Mouse (Mus musculus) hindbrain, embryonic 13.5 days (tissue): Measurements from ENCODE around the gene Wdr27. TPM values are rescaled to one million over a fixed set of nuclear protein-coding genes. Genes with fewer than 3 reads are reported as not detected.

Source experiments
- ATAC-seq: fragments of 200-750 bp; cut with Nextera tagmentation; 2 replicates; pipeline ENCODE4 v1.8.0; 2017; ENCODE audit warnings: moderate TSS enrichment; ENCODE audit not compliant: low FRiP score
- H3K27ac ChIP-seq: fragments of 300-500 bp; sonication (generic); 2 replicates; pipeline ENCODE4 v1.5.1; 2015; ENCODE audit warnings: inconsistent platforms, mild to moderate bottlenecking, moderate library complexity
- H3K27me3 ChIP-seq: fragments of 300-500 bp; sonication (generic); 2 replicates; pipeline ENCODE4 v1.6.1; 2015; ENCODE audit warnings: mild to moderate bottlenecking, inconsistent platforms
- H3K36me3 ChIP-seq: fragments of 300-500 bp; sonication (generic); 2 replicates; pipeline ENCODE4 v1.6.1; 2015; ENCODE audit warnings: mild to moderate bottlenecking, inconsistent platforms
- H3K4me1 ChIP-seq: fragments of 300-500 bp; sonication (generic); replicated peaks from 2 replicates; pipeline ENCODE4 v1.6.1; 2015; ENCODE audit warnings: inconsistent platforms
- H3K4me2 ChIP-seq: fragments of 300-500 bp; sonication (generic); 2 replicates; pipeline ENCODE4 v1.6.1; 2015; ENCODE audit warnings: inconsistent platforms, mild to moderate bottlenecking, moderate library complexity
- H3K4me3 ChIP-seq: fragments of 300-500 bp; sonication (generic); 2 replicates; pipeline ENCODE4 v1.5.1; 2015; ENCODE audit warnings: mild to moderate bottlenecking, inconsistent platforms
- H3K9ac ChIP-seq: fragments of 300-500 bp; sonication (generic); 2 replicates; pipeline ENCODE4 v1.6.1; 2015; ENCODE audit warnings: mild to moderate bottlenecking, inconsistent platforms
- H3K9me3 ChIP-seq: fragments of 300-500 bp; sonication (generic); 2 replicates; pipeline ENCODE4 v1.6.1; 2016; ENCODE audit warnings: inconsistent platforms
- WGBS: fragments of 180-500 bp; shearing (Covaris S2); methylation state at CpG from one replicate; pipeline ENCODE4 v1.1.7; 2015; 5-methylcytosine and 5-hydroxymethylcytosine counted together
- polyA plus RNA-seq: library from polyadenylated mRNA; unstranded; fragments of >200 nt; fragmentation: Nextera tagmentation; extraction: Ambion mirVana; gene quantifications from 2 replicates; pipeline ENCODE4 v1.2.1, GENCODE M21; 2015

The Wdr27 gene
- polyA plus RNA-seq, 1 experiment from 2014 or later: 12.1 TPM

DNA sequence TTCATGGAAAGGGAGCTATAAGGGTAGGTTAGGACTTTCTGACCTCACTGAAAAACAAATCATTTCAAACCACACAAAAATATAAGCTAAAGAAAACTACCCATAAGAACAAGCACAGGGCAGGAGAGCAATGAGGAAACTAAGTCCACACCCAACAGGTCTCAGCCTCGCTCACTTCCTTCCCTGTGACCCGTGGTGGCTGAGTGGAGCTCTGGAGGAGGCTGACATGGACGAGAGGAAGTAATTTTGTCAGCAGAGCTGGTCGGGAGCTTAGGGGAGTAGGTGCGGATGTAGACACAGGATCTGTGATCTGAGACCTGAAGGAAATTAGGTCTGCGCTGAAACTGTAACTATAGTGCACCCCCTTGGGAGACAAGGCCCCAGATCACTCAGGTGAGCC lies 21.4 kb downstream of the Wdr27 start:
- no peaks in the 10 kb centered on the region for H3K4me1 ChIP-seq
- WGBS: 77% methylated on average over 6 of the region's 6 CpGs
- no peak for ATAC-seq
- no peak overlapping the region for H3K9ac ChIP-seq
- no peaks in the 10 kb centered on the region for H3K36me3 ChIP-seq
- H3K27me3 ChIP-seq: no peaks in the 10 kb centered on the region
- H3K9me3 ChIP-seq: no peaks in the 10 kb centered on the region
- no peak overlapping the region for H3K4me2 ChIP-seq
- H3K27ac ChIP-seq: no peak overlapping the region
- H3K4me3 ChIP-seq: no peak overlapping the region

DNA sequence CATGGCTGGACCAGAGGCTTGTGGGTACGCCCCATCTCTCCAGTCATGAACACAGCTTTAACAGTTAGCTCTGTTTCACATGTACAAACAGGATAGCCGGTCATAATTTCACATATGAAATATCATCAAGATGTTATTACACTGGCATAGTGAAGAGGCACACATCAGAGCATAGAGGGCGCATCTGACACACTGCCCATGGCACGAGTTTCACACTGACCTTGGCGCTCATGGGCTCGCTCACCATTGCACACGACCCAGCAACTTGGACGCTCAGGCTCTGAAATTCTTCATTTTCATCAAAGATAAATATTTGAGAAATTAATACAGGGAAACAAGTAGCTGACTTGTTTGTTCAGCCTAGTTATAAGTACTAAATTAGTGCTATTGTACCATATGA lies 25.1 kb downstream of the Wdr27 start:
- ATAC-seq: no peak
- Histone ChIP-seq H3K27ac (no peak overlapping the region), H3K36me3 (no peaks in the 10 kb centered on the region), H3K9me3 (no peaks in the 10 kb centered on the region), H3K9ac (no peak overlapping the region), H3K4me1 (no peaks in the 10 kb centered on the region), H3K4me3 (no peak overlapping the region), H3K27me3 (no peaks in the 10 kb centered on the region), H3K4me2 (no peak overlapping the region)
- 90% methylated on average over 8 of the region's 8 CpGs for WGBS

DNA sequence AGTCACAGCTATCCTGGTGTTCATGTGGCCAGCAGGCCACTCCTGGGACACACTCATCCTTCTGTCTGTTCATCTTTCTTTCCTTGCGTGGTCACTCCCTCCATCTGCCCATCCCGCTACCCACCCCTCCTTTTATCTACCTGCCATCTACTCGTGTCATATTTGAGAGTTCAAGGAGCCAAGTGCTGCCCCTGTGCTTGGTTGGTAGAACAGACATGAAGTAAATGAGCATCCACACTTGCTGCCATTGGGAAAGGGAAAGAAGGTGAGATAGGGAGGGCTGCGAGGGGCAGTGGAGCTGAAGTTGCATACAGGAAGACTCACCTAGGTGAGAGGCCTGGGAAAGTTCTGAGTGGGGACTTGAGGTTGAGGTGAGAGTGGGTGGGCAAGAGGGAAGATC lies 28.6 kb downstream of the Wdr27 start:
- H3K4me2 ChIP-seq: no peak overlapping the region
- ATAC-seq: no peak
- H3K27ac ChIP-seq: no peak overlapping the region
- H3K4me3 ChIP-seq: no peak overlapping the region
- H3K4me1 ChIP-seq: no peaks in the 10 kb centered on the region
- no peaks in the 10 kb centered on the region for H3K36me3 ChIP-seq
- 92% methylated on average over 4 of the region's 4 CpGs for WGBS
- H3K9ac ChIP-seq: no peak overlapping the region
- no peaks in the 10 kb centered on the region for H3K27me3 ChIP-seq
- H3K9me3 ChIP-seq: no peaks in the 10 kb centered on the region

- Histone ChIP-seq H3K9me3 (no peaks in the 10 kb centered on the region), H3K4me3 (no peak overlapping the region), H3K9ac (no peak overlapping the region), H3K4me1 (no peaks in the 10 kb centered on the region), H3K36me3 (no peaks in the 10 kb centered on the region), H3K27ac (no peak overlapping the region), H3K4me2 (no peak overlapping the region), H3K27me3 (no peaks in the 10 kb centered on the region)
- 86% methylated on average over 8 of the region's 8 CpGs for WGBS
- ATAC-seq: no peak
These were observed 30.0 kb downstream of the Wdr27 start for GRCm38 (mm10) chr17:14912981-14913380.

DNA sequence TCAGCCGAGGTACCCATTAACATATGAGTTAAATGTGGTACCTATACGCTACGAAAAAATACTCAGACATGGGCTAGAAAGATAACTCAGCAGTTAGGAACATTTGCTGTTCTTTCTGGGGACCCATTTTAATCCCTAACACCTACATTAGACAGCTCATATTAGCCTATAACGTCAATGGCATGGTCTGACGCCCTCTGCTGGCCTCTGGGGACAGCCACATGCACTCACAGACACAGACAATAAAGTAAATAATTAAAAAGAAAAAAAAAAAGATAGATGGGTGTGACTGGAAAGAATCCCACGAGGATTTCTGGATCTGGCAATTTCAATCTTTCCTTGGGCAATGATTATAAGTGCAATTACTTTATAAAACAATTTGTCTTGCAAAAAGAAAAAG lies 30.5 kb downstream of the Wdr27 start:
- no peaks in the 10 kb centered on the region for H3K27me3 ChIP-seq
- no peak overlapping the region for H3K9ac ChIP-seq
- no peak overlapping the region for H3K4me3 ChIP-seq
- no peak overlapping the region for H3K4me2 ChIP-seq
- no peaks in the 10 kb centered on the region for H3K9me3 ChIP-seq
- H3K36me3 ChIP-seq: no peaks in the 10 kb centered on the region
- no peaks in the 10 kb centered on the region for H3K4me1 ChIP-seq
- WGBS: 50% methylated on average over 6 of the region's 6 CpGs
- H3K27ac ChIP-seq: no peak overlapping the region
- no peak for ATAC-seq

GRCm38 (mm10) chr17:14910771-14911170 lies 32.2 kb downstream of the Wdr27 start:
- ATAC-seq: no peak
- H3K27ac ChIP-seq: no peak overlapping the region
- no peak overlapping the region for H3K9ac ChIP-seq
- H3K4me2 ChIP-seq: no peak overlapping the region
- no peaks in the 10 kb centered on the region for H3K9me3 ChIP-seq
- no peaks in the 10 kb centered on the region for H3K36me3 ChIP-seq
- no peaks in the 10 kb centered on the region for H3K27me3 ChIP-seq
- 89% methylated on average over 5 of the region's 5 CpGs for WGBS
- H3K4me1 ChIP-seq: no peaks in the 10 kb centered on the region
- no peak overlapping the region for H3K4me3 ChIP-seq

GRCm38 (mm10) chr17:14909331-14909730 lies 33.6 kb downstream of the Wdr27 start:
- Histone ChIP-seq H3K9me3 (no peaks in the 10 kb centered on the region), H3K9ac (no peak overlapping the region), H3K27ac (no peak overlapping the region), H3K4me3 (no peak overlapping the region), H3K4me2 (no peak overlapping the region), H3K27me3 (no peaks in the 10 kb centered on the region), H3K36me3 (no peaks in the 10 kb centered on the region), H3K4me1 (no peaks in the 10 kb centered on the region)
- WGBS: 86% methylated on average over 5 of the region's 5 CpGs
- ATAC-seq: no peak

DNA sequence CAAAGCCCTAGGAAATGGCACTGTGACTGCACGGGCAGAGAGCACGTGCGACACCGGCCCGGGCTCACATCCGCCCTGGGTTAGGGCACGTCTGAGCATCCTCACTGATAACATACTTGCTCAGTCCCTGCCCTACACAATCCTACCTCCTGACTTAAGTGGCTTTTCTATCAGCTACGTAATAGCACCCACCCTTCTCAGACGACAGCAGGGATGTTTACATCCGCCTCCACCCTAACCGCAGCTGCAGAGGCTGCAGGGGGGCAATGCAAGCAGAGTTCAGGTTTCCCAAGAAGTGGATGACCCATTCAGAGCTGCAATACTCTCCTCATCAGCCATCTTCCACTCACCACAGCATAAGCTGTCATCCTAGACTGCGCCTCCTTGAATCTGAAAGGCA lies 35.8 kb downstream of the Wdr27 start:
- H3K36me3 ChIP-seq: no peaks in the 10 kb centered on the region
- ATAC-seq: no peak
- H3K9me3 ChIP-seq: no peaks in the 10 kb centered on the region
- no peaks in the 10 kb centered on the region for H3K27me3 ChIP-seq
- no peak overlapping the region for H3K27ac ChIP-seq
- no peak overlapping the region for H3K4me2 ChIP-seq
- no peaks in the 10 kb centered on the region for H3K4me1 ChIP-seq
- H3K9ac ChIP-seq: no peak overlapping the region
- H3K4me3 ChIP-seq: no peak overlapping the region
- WGBS: 79% methylated on average over 12 of the region's 12 CpGs

GRCm38 (mm10) chr17:14906611-14907010 lies 36.3 kb downstream of the Wdr27 start:
- Histone ChIP-seq H3K36me3 (no peaks in the 10 kb centered on the region), H3K27ac (no peak overlapping the region), H3K4me1 (no peaks in the 10 kb centered on the region), H3K4me2 (no peak overlapping the region), H3K9ac (0 out of 2 replicates have a peak overlapping the region, but pooled peaks have one; percentile 8), H3K4me3 (no peak overlapping the region), H3K27me3 (no peaks in the 10 kb centered on the region), H3K9me3 (no peaks in the 10 kb centered on the region)
- WGBS: 40% methylated on average over 1 of the region's 1 CpGs
- no peak for ATAC-seq

DNA sequence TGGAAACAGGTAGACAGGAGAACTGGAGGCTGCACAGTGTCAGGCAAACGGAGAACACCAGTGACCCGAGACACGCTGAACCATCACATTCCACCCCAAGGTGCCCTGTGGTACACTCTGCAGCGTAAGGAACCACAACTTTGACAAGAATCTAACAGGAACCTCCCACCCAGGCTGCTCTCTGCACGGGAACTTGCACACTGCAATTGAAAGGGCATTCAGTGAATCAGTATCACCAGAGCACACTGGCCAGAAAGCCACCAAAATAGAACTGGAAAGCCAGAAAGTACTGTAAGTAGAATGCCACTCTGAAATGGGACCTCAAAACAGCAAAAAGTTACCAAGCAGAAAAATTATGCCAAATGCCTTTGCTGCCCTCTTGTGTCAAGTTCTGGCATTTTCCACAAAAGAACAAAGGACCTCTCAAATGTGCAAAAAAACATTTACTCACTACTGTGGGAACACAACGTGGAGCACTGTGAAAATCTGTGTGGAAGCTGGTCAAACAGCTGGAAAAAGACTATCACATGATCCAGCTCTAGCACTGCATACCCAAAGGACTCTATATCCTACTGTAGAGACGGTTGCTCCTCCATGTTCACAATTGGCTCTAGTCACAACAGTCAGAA lies 38.2 kb downstream of the Wdr27 start:
- Histone ChIP-seq H3K4me1 (no peaks in the 10 kb centered on the region), H3K4me3 (no peak overlapping the region), H3K27me3 (no peaks in the 10 kb centered on the region), H3K9me3 (no peaks in the 10 kb centered on the region), H3K27ac (0 out of 2 replicates have a peak overlapping the region, but pooled peaks have one; percentile 55), H3K4me2 (no peak overlapping the region), H3K36me3 (no peaks in the 10 kb centered on the region), H3K9ac (0 out of 2 replicates have a peak overlapping the region, but pooled peaks have one; percentile 39)
- 57% methylated on average over 7 of the region's 7 CpGs for WGBS
- ATAC-seq: peak; percentile 72

DNA sequence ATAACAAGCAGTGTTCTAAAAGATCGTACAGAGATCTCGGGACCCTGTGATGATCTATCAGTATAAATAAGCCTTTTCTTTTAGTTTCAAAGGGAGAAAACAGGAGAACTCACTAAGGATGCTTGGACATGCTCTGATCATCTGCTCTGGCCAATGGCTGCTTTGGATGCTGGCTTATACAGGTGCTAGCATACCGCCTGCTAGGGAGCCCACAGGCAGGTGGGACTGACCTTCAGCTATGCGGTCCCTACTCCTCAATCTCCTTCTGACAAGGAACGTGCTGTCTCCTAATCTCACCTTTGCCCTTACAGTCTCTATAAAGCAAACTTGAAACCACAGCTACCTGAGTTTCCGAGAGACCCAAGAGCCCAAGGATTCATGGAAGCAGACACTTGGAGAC lies 38.8 kb downstream of the Wdr27 start:
- Histone ChIP-seq H3K9ac (peak overlapping the region; percentile 25; the same call in 1 of the 2 replicates), H3K4me2 (no peak overlapping the region), H3K9me3 (no peaks in the 10 kb centered on the region), H3K36me3 (no peaks in the 10 kb centered on the region), H3K27me3 (no peaks in the 10 kb centered on the region), H3K4me3 (no peak overlapping the region), H3K4me1 (no peaks in the 10 kb centered on the region), H3K27ac (no peak overlapping the region)
- ATAC-seq: peak; percentile 30; the same call in 1 of the 2 replicates
- 83% methylated on average over 6 of the region's 6 CpGs for WGBS

DNA sequence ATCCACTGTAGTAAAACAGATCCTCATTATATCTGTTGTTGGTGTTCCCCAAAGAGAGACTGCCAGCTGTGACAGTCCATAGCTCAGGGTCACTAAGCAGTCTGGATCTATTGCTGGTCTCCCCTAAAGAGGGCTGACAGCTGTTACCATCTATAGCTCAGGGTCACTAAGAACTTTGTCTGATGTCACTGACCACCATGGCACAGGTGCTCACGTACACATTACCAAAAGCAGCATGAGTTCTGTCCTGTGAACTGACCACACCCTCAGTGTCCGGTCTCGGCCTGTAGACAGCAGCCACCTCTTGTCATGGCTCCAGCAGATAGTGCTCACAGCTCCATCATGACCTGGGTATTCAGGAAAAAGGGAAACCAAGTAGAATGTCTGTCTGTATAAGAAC lies 39.7 kb downstream of the Wdr27 start:
- Histone ChIP-seq H3K4me3 (no peak overlapping the region), H3K27ac (no peak overlapping the region), H3K27me3 (no peaks in the 10 kb centered on the region), H3K9ac (no peak overlapping the region), H3K4me2 (no peak overlapping the region), H3K36me3 (no peaks in the 10 kb centered on the region), H3K4me1 (no peaks in the 10 kb centered on the region), H3K9me3 (no peaks in the 10 kb centered on the region)
- 82% methylated on average over 3 of the region's 3 CpGs for WGBS
- no peak for ATAC-seq

- Histone ChIP-seq H3K4me1 (no peaks in the 10 kb centered on the region), H3K4me3 (no peak overlapping the region), H3K36me3 (no peaks in the 10 kb centered on the region), H3K4me2 (no peak overlapping the region), H3K9ac (no peak overlapping the region), H3K27me3 (no peaks in the 10 kb centered on the region), H3K27ac (no peak overlapping the region), H3K9me3 (no peaks in the 10 kb centered on the region)
- ATAC-seq: no peak
- 92% methylated on average over 1 of the region's 1 CpGs for WGBS
These were observed 44.0 kb downstream of the Wdr27 start for GRCm38 (mm10) chr17:14898972-14899371.
